Mouse (Mus musculus) intestine, postnatal 0 days (tissue): Measurements from ENCODE around the gene Zbtb20. TPM values are rescaled to one million over a fixed set of nuclear protein-coding genes. Genes with fewer than 3 reads are reported as not detected.

Experiments used
- ATAC-seq: fragments of 200-750 bp; cut with Nextera tagmentation; 2 replicates; pipeline ENCODE4 v1.8.0; 2017; ENCODE audit warnings: mild to moderate bottlenecking, moderate TSS enrichment, moderate library complexity
- H3K27ac ChIP-seq: fragments of 300-500 bp; sonication (generic); 2 replicates; pipeline ENCODE4 v1.5.1; 2014; ENCODE audit warnings: mild to moderate bottlenecking, low read depth, low read length, moderate library complexity
- H3K27me3 ChIP-seq: fragments of 300-500 bp; sonication (generic); replicated peaks from 2 replicates; pipeline ENCODE4 v1.6.1; 2014; ENCODE audit warnings: low read length, mixed read lengths; ENCODE audit not compliant: control insufficient read depth, insufficient read depth
- H3K36me3 ChIP-seq: fragments of 300-500 bp; sonication (generic); 2 replicates; pipeline ENCODE4 v1.6.1; 2014; ENCODE audit warnings: mild to moderate bottlenecking, moderate library complexity; ENCODE audit not compliant: control insufficient read depth, insufficient read depth
- H3K4me1 ChIP-seq: fragments of 300-500 bp; sonication (generic); replicated peaks from 2 replicates; pipeline ENCODE4 v1.6.1; 2014; ENCODE audit warnings: antibody characterized with exemption, low read length, mixed read lengths; ENCODE audit not compliant: control insufficient read depth, insufficient read depth
- H3K4me2 ChIP-seq: fragments of 300-500 bp; sonication (generic); replicated peaks from 2 replicates; pipeline ENCODE4 v1.6.1; 2014; ENCODE audit warnings: low read depth, mild to moderate bottlenecking, moderate library complexity
- H3K4me3 ChIP-seq: fragments of 300-500 bp; sonication (generic); 2 replicates; pipeline ENCODE4 v1.5.1; 2014; ENCODE audit warnings: low read depth, low read length
- H3K9ac ChIP-seq: fragments of 300-500 bp; sonication (generic); 2 replicates; pipeline ENCODE4 v1.6.1; 2014; ENCODE audit warnings: mild to moderate bottlenecking, low read depth, low read length
- H3K9me3 ChIP-seq: fragments of 300-500 bp; sonication (generic); 2 replicates; pipeline ENCODE4 v1.6.1; 2016; ENCODE audit warnings: mixed run types; ENCODE audit not compliant: control insufficient read depth
- CTCF ChIP-seq: sonication (generic); IDR thresholded peaks from 2 replicates; pipeline ENCODE4 v1.5.1; 2016; ENCODE audit warnings: low read depth, mild to moderate bottlenecking, control low read depth, antibody characterized with exemption, moderate library complexity
- WGBS: fragments of 180-500 bp; shearing (Covaris S2); extraction: QIAGEN DNeasy Blood & Tissue Kit; methylation state at CpG from one replicate; pipeline ENCODE4 v1.1.7; 2014; 5-methylcytosine and 5-hydroxymethylcytosine counted together
- polyA plus RNA-seq: library from polyadenylated mRNA; unstranded; fragments of >200 nt; fragmentation: Nextera tagmentation; extraction: Ambion mirVana; gene quantifications from 2 replicates; pipeline ENCODE4 v1.2.1, GENCODE M21; 2015

Gene Zbtb20
- polyA plus RNA-seq, 1 experiment from 2014 or later, result 10.6 TPM

- 84% methylated on average over 3 of the region's 3 CpGs for WGBS
- H3K9me3 ChIP-seq, result no peaks in the 10 kb centered on the region
- no peaks in the 10 kb centered on the region for H3K4me1 ChIP-seq
- no peak for ATAC-seq
- no peaks in the 10 kb centered on the region for H3K36me3 ChIP-seq
- no peak overlapping the region for H3K27ac ChIP-seq
- H3K9ac ChIP-seq, result no peak overlapping the region
- H3K4me3 ChIP-seq, result no peak overlapping the region
- H3K27me3 ChIP-seq, result no peaks in the 10 kb centered on the region
- no peak for TF ChIP-seq CTCF
- no peak overlapping the region for H3K4me2 ChIP-seq
Observed at GRCm38 (mm10) chr16:43405089-43405488, 529.4 kb downstream of the Zbtb20 start.

DNA sequence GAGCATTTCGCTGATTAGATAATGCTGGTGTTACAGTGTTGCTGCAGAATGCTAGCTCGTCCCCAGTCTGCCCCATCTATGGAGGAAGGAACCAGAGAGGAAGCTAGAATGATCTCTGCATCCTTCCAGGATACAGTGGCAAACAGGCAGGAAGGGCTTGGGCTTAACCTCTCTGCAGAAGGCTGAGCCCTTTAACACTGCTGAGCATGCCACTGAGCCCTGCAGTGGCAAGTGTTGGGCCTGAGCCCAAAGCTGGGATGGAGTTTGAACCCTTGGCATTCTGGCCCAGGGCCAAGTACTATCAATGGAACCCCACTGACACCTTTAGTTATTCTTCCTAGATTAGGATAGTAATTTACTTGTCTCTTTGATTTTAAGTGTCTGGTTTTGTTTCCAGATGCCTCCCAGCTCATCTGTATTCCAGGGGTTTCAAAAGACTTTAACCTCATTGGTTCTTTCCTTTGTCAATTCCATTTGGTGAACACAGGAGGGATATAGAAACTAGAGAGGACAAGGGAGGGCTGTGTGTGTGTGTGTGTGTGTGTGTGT lies 532.0 kb downstream of the Zbtb20 start:
- TF ChIP-seq CTCF, result no peak
- Histone ChIP-seq H3K9me3 (no peaks in the 10 kb centered on the region), H3K9ac (no peak overlapping the region), H3K4me3 (no peak overlapping the region), H3K27me3 (no peaks in the 10 kb centered on the region), H3K4me2 (no peak overlapping the region), H3K36me3 (no peaks in the 10 kb centered on the region), H3K4me1 (no peaks in the 10 kb centered on the region), H3K27ac (no peak overlapping the region)
- 61% methylated on average over 2 of the region's 2 CpGs for WGBS
- no peak for ATAC-seq

DNA sequence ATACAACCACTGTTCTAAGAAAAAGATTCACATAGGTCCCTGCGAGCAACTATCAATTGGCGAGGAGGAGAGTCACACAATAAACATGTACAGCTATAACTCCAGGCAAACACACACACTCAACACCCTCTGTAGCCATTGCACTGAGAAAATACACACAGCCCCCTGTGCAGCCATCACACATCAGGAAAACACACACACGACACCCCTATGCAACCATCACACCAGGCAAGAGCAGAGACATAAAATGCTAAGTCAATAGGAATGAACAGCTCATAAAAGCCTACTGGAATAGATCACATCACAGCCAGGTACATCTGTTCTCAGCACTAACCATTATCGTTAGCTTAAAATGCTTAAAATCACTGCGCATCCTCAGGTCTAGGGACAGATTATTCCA lies 532.9 kb downstream of the Zbtb20 start:
- Histone ChIP-seq H3K4me1 (no peaks in the 10 kb centered on the region), H3K36me3 (no peaks in the 10 kb centered on the region), H3K27me3 (no peaks in the 10 kb centered on the region), H3K9ac (no peak overlapping the region), H3K4me2 (no peak overlapping the region), H3K9me3 (no peaks in the 10 kb centered on the region), H3K27ac (no peak overlapping the region), H3K4me3 (no peak overlapping the region)
- WGBS, result 92% methylated on average over 5 of the region's 5 CpGs
- TF ChIP-seq CTCF, result no peak
- no peak for ATAC-seq

DNA sequence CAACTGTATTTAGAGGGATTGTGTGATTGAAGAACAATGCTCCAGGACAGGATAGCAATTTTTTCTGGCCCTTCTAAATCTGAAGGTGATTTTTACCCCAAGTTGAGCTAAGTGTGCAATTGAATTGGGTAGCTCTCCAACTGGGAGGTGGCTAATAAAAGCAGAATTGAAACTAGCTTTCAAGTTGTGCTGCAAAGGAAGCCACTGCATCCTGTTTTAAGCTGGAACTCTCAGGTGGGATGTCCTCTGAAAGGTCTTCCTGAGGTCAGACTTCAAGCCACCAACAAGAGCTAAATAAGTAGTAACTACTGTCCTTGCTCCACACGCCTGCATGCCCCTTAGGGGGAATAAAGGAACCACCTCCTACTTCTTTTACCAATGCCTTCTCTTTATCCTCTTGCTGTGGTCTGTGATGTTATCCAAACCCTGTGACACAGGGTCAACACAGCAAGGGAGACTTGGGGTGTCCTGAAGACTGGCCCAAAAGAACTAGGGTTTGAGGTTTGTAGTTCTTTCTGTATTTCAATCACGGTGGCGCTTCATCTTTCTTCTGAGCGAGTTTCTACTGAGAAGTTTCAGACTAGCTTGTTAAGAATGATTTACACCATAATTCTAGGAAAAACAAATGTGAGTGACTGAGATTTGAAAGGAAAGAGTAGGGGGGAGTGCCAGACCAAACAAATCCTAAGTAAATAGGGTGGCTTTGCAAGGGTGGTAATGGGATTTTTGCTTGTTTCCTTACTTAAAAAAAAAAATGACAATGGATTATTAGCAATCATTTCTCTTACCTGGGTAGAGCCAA lies 533.6 kb downstream of the Zbtb20 start:
- ATAC-seq, result no peak
- Histone ChIP-seq H3K36me3 (no peaks in the 10 kb centered on the region), H3K27me3 (no peaks in the 10 kb centered on the region), H3K4me3 (no peak overlapping the region), H3K4me1 (no peaks in the 10 kb centered on the region), H3K27ac (no peak overlapping the region), H3K9ac (no peak overlapping the region), H3K4me2 (no peak overlapping the region), H3K9me3 (no peaks in the 10 kb centered on the region)
- WGBS, result 62% methylated on average over 4 of the region's 4 CpGs
- TF ChIP-seq CTCF, result no peak

GRCm38 (mm10) chr16:43409910-43410612 lies 534.4 kb downstream of the Zbtb20 start:
- no peak for ATAC-seq
- H3K9me3 ChIP-seq, result no peaks in the 10 kb centered on the region
- H3K9ac ChIP-seq, result no peak overlapping the region
- no peak overlapping the region for H3K27ac ChIP-seq
- 73% methylated on average over 12 of the region's 12 CpGs for WGBS
- H3K36me3 ChIP-seq, result no peaks in the 10 kb centered on the region
- H3K4me3 ChIP-seq, result no peak overlapping the region
- no peak for TF ChIP-seq CTCF
- H3K27me3 ChIP-seq, result no peaks in the 10 kb centered on the region
- no peaks in the 10 kb centered on the region for H3K4me1 ChIP-seq
- no peak overlapping the region for H3K4me2 ChIP-seq

DNA sequence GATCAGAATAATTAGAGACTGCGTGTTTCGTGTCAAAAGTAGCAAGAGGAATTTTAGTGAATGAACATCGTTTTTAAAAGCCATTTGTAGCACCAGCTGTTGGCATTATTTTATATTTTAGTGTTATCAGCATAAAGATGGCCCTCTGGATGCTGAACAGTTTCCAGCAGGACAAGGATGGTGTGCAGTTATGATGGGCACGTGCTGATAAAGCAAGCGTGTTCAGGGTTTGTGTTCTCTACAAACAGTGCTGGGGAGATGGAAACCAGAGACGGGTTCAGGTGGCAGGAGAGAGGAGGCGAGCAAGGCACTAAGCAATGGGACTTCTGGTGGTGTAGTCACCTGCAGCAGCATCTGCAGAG lies 534.9 kb downstream of the Zbtb20 start:
- WGBS, result 81% methylated on average over 7 of the region's 7 CpGs
- no peak for ATAC-seq
- TF ChIP-seq CTCF, result no peak

More for the DNA sequence above, 534.9 kb downstream of the Zbtb20 start:
- H3K27me3 ChIP-seq, result no peaks in the 10 kb centered on the region
- H3K9me3 ChIP-seq, result no peaks in the 10 kb centered on the region
- H3K4me1 ChIP-seq, result no peaks in the 10 kb centered on the region
- H3K4me2 ChIP-seq, result no peak overlapping the region
- no peak overlapping the region for H3K4me3 ChIP-seq
- H3K36me3 ChIP-seq, result no peaks in the 10 kb centered on the region
- no peak overlapping the region for H3K27ac ChIP-seq
- H3K9ac ChIP-seq, result no peak overlapping the region
